Mouse (Mus musculus) adrenal gland (tissue): Measurements from ENCODE around the gene Cenpx.

Source experiments
- intact Hi-C: fragments of 180-260 bp; cut with DNase I; formaldehyde crosslinking; loops from one replicate; pipeline ENCODE4 v1.15.1; 2025

Gene Cenpx

GRCm38 (mm10) chr11:120726243-120727168 is 13.0 kb upstream of the Cenpx start:
- intact Hi-C loops, result no loop called here

- intact Hi-C loops, result no loop called here
These were observed 10.0 kb upstream of the Cenpx start for GRCm38 (mm10) chr11:120723509-120723908.

DNA sequence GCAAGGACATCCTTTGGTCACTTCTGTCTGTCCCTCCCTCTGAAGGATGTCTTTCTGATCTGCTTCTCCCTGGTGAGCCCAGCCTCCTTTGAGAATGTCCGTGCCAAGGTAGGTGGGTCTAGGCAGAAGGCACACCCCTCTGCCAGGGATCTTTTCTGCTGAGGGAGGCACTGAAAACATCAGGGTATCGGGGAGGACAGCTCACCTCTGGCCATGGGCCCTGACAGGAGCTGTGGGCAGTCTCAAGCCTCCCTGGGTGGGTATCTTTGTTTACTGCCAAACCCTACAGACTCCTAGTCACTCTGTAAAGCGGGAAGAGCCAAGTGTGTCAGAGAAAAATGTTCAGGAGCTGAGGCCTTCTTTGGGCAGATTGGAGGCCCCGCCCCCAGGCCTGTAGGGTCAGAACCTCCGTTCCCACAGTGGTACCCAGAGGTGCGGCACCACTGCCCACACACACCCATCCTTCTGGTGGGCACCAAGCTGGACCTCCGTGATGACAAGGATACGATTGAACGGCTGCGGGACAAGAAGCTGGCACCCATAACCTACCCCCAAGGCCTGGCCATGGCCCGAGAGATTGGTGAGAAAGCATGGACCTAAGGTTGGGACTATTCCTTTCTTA is 9.3 kb upstream of the Cenpx start:
- intact Hi-C loops, result no loop called here

DNA sequence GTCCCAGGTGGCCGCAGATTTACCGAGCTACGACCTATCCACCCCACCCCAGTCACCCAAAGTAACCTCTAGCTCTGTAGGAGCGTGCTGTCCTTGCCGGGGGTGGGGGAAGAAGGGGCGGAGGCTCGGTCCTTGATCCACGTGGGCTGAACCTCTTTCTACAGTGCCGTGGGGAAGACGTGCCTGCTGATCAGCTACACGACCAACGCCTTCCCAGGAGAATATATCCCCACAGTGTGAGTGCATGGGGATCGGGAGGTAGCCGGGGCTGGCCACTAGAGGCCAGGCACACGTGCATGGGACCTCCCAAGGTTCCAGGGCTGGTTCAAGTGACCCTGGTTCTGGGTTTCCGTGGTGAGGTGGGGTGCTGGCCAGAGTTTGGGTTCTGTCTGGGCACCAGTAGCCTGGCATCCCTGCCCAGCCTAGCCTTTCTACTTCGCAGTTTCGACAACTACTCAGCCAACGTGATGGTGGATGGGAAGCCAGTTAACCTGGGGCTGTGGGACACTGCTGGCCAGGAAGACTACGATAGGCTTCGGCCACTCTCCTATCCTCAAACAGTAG is 8.6 kb upstream of the Cenpx start:
- intact Hi-C loops, result no loop called here

GRCm38 (mm10) chr11:120721124-120722066 is 7.9 kb upstream of the Cenpx start, which contains the start of gene Rac3:
Gene Rac3, plus strand, starts transcription at chr11:120721470.
- intact Hi-C loops, result loop anchor here (1.0 kb wide), 1 partner anchor 55 kb away; no protein-coding TSS in a partner anchor

DNA sequence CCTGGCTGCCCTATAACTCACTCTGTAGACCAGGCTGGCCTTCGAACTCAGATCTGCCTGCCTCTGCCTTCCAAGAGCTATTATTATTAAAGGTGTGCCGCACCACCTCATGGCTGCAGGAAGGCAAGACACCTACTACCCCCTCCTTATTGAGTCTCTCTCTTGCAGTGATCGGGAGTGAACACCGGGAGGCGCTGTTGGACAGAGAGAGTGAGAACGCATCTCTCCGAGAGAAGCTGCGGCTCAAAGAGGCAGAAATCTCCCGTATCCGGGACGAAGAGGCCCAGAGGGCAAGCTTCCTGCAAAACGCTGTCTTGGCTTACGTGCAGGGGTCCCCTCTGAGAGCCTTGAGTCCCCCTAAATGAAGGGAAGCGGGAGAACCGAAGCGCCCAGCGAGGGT is 6.9 kb upstream of the Cenpx start:
- intact Hi-C loops, result no loop called here

- intact Hi-C loops, result loop anchor here (10.0 kb wide), 1 partner anchor 185 kb away; no protein-coding TSS in a partner anchor
These were observed 6.4 kb upstream of the Cenpx start for GRCm38 (mm10) chr11:120719841-120720376.

DNA sequence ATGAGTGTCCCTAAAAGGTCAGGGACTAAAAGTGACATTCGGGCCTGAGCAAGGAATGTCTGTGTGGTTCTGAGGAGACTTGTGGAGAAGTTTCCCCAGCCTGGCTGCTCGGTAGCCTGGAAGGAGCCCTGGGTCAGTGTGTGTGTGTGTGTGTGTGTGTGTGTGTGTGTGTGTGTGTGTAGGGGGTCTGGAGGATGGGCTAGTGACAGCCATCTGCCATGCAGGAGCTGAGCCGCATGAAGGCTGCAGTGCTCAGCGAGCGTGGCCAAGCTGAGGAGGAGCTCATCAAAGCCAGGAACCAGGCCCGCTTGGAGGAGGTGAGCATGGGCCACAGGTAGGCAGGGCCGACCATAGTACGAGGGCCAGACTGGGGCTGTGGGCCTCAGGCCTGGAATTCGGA is 5.7 kb upstream of the Cenpx start:
- intact Hi-C loops, result loop anchor here (10.0 kb wide), 1 partner anchor 186 kb away; no protein-coding TSS in a partner anchor

GRCm38 (mm10) chr11:120715131-120715530 is 1.6 kb upstream of the Cenpx start:
- intact Hi-C loops, result loop anchor here (10.0 kb wide), 1 partner anchor 190 kb away; no protein-coding TSS in a partner anchor

DNA sequence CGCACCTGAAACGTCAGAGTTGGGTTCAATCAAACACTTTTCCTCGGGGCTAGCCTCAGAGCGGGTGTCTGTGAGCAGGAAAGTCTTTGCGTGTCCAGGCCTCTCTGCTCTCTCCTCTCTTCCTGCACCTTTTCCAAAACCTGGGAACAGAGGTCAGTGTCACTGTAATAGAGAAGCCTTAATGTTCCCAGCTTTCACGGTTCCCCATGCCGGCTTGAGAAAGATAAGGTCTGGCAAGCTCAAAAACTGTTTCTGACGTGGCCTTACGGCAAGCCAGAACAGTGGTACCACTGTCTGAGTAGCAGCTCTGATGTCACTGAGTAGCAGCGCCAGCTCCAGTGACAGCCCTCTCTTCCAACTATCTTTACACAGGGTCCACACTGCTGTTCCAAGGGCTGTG is 1.0 kb upstream of the Cenpx start:
- intact Hi-C loops, result loop anchor here (10.0 kb wide), 1 partner anchor 190 kb away; no protein-coding TSS in a partner anchor

DNA sequence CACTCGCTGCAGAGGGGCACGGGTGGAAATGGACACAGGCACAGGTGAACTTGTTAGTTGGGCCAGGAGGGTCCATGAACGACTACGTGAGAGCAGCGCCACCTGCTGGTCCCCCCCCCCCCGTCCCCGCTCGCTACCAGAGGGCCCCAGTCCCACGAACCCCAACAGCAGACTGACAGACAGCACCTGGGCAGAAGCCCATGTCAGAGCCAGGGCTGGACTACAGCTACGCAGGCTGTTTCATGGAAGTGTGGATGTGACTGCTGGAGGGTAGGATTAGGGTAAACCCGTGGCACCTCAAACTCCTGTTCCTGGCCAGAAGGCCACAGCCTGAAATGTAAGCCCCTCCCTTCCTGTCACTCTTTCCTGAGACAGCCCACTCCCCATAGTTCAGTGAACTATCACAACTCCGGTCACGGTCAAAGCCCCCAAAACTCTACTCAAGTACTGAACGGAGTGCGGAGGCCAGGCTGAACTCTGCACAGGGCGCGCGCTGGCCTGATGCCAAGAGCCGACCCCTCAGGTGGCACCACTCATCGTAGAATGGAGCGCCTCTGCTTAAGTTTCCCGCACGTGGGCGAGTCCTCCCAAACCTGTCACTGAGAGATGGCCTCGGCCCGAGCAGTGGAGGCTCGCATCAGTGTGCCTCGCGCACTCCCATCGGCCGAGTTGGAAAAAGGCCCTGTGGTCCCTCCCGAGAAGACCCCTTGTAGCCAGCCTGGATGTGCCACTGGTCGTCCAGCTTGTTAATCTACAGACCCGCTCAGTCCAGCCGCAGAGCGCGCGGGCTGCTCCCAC is 568 bp downstream of the Cenpx start:
- intact Hi-C loops, result loop anchor here (2.0 to 10.0 kb wide), 3 partner anchors 54 to 192 kb away; partner anchors contain the start of gene Sirt7

- intact Hi-C loops, result loop anchor here (2.0 to 10.0 kb wide), 3 partner anchors 53 to 193 kb away; partner anchors contain the start of gene Sirt7
These were observed 1.4 kb downstream of the Cenpx start for GRCm38 (mm10) chr11:120711980-120712604.

- intact Hi-C loops, result loop anchor here (10.0 kb wide), 1 partner anchor 194 kb away; no protein-coding TSS in a partner anchor
These were observed 2.9 kb downstream of the Cenpx start for GRCm38 (mm10) chr11:120710672-120711071.

DNA sequence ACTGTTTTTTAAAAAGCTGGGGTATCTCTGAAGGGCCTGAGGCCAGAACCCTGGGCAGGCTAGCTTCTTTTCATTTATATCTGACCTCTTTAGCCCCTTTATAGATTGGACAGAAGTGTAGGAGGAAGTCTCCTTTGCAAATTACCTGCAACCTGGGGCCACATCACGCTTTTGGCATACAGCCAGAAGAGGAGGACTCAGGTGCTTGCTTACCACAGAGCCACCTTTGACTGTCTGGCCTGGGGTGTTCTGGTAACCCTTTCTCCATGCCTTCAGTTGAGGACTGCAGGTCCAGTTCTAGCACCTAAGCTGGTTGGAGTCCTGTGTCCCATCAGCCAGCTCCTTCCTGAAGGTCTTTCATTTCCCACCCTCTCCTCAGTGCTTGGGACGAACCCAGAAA is 4.0 kb downstream of the Cenpx start:
- intact Hi-C loops, result no loop called here

GRCm38 (mm10) chr11:120707969-120708368 is 5.6 kb downstream of the Cenpx start:
- intact Hi-C loops, result no loop called here

GRCm38 (mm10) chr11:120707225-120707624 is 6.3 kb downstream of the Cenpx start:
- intact Hi-C loops, result no loop called here

GRCm38 (mm10) chr11:120706120-120706519 is 7.4 kb downstream of the Cenpx start:
- intact Hi-C loops, result no loop called here

GRCm38 (mm10) chr11:120704486-120705325 is 8.8 kb downstream of the Cenpx start:
- intact Hi-C loops, result no loop called here
